Mouse (Mus musculus): ENCODE measurements around the gene Fktn. TPM values are rescaled to one million over a fixed set of nuclear protein-coding genes. Genes with fewer than 3 reads are reported as not detected.
A peak's percentile ranks its signal among the peaks of the same experiment; 100 is the strongest.
"Not testable (repeated sequence)": the region's sequence is repeated elsewhere in the genome, so short reads cannot be mapped to it uniquely, and the experiment has no call there.

The Fktn gene
- polyA plus RNA-seq, 1 experiment from 2014 or later, result 18.6 TPM

DNA sequence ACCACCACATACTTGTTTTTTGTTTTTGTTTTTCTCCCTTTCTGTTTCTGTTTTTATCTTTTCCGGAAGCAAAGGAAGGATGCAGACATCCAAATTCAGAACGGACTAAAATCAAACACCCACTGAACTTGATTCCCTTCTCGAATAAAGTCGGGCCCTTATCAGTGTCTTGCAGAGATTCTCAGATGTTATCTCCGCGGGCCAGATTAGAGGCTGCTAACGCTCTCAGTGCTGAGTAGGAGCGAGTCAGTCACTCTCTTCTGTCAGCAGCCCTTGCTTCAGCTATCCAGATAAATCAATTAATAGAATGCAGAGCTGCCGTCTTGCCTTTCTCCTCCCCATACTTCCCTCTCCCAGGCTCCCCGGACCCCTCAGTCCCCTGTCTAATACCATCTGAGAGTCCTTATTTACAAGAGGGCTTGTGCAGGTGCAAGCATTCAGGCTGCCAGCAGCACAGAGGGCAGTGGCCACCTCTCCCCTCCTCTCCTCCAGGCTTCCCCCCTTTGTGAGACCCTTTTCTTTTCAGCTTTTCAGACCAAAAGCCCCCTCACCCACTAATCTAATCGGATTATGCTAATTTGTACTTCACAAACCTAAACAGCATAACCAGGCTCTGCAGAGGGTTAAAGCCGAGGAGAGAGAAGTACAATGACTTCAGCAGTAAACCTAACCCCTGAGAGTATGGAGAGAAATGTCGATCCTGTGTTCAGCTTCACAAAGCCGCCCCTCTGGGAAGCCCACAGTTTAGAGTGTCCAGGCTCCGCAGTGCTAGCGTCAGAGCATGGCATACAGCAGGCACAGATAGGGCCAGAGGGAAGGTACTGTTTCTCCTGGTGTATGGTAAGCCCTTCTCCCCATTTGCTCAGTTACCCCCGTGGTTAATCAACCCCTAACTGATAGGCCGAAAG lies 83.3 kb downstream of the Fktn start:
- no peaks in the 10 kb centered on the region for H3K9me3 ChIP-seq
- peaks cover 36% of the 10 kb centered on the region for H3K4me1 ChIP-seq
- peak overlapping the region; percentile 54 for H3K4me2 ChIP-seq
- no peaks in the 10 kb centered on the region for H3K27me3 ChIP-seq (replicated peaks)
- ATAC-seq (ENCODE audit: extremely low read depth, insufficient number of reproducible peaks, low FRiP score, low TSS enrichment), result no peak
- no peak overlapping the region for H3K27ac ChIP-seq (replicated peaks)
- peak overlapping the region; percentile 27 for H3K4me3 ChIP-seq
- peak overlapping the region; percentile 48 for H3K9ac ChIP-seq
- WGBS, result 14% methylated on average over 18 of the region's 18 CpGs
- H3K36me3 ChIP-seq, result no peaks in the 10 kb centered on the region

DNA sequence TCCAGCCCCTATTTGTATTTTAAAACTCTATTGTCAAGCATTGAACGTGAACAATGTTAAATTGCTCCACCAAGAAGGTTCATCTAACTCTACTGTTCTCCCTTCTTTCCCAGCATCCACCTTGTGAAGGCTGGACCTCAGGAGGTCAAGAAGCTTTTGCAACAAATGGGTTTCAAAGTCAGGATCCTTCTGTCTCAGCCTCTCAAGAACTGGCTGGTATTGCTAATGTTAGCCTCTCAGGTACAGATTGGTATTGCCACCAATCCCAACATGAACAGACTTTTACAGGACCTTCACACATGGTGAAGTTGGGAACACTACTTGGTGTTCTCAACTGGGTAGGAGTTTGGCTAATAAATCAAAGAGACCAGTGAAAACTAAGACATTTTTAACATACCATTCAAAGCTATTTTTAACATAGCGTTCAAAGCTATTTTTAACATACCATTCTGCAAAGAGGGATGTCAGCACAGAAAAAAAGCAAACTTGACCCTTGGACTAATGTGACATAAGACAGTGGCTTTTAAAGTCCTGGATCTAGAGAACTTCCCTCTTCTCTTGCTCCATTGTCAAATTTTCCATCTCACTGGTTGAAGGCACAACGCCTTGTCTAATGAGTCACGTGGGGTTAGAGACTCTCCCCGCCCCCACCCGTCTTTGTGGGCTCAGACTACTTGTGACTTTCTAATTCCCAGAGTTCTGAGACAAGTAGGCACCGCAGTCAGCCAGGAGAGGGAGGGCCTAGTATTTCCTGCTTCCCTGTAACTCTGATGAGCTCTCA lies 85.3 kb downstream of the Fktn start:
- WGBS, result 20% methylated on average over 7 of the region's 7 CpGs
- peak overlapping the region; percentile 76 for H3K27ac ChIP-seq (replicated peaks)
- H3K4me2 ChIP-seq, result no peak overlapping the region; the same call in 1 of the 2 replicates
- no peaks in the 10 kb centered on the region for H3K36me3 ChIP-seq
- H3K9me3 ChIP-seq, result no peaks in the 10 kb centered on the region
- H3K9ac ChIP-seq, result no peak overlapping the region
- ATAC-seq (ENCODE audit: extremely low read depth, insufficient number of reproducible peaks, low FRiP score, low TSS enrichment), result no peak
- H3K4me3 ChIP-seq, result no peak overlapping the region
- no peaks in the 10 kb centered on the region for H3K27me3 ChIP-seq (replicated peaks)
- H3K4me1 ChIP-seq, result peaks cover 36% of the 10 kb centered on the region

DNA sequence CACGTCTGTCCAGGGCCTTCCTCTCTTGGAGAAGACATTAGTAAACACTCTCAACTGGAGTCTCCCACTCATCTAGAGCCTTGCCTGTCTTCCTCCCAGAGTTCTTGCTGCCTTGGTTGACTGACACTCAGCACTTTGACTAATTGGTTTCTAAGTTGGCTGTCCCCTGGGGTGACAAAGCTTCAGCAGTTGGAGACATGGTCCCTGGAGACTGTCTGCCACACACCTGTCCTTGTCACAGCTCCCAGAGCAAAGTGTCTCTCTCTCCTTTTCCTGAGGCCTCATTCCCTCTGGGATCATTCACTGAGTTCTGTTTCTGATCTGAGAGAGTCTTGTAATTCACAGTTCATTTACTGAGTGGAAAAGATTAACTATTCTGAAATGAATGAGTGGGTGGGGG lies 86.0 kb downstream of the Fktn start:
- Histone ChIP-seq H3K9me3 (no peaks in the 10 kb centered on the region), H3K36me3 (no peaks in the 10 kb centered on the region), H3K27me3 (replicated peaks) (no peaks in the 10 kb centered on the region), H3K4me2 (no peak overlapping the region; the same call in 1 of the 2 replicates), H3K4me1 (peaks cover 36% of the 10 kb centered on the region), H3K27ac (replicated peaks) (peak overlapping the region; percentile 76), H3K9ac (no peak overlapping the region), H3K4me3 (no peak overlapping the region)
- ATAC-seq (ENCODE audit: extremely low read depth, insufficient number of reproducible peaks, low FRiP score, low TSS enrichment), result no peak
- WGBS, result 22% methylated on average over 1 of the region's 1 CpGs

DNA sequence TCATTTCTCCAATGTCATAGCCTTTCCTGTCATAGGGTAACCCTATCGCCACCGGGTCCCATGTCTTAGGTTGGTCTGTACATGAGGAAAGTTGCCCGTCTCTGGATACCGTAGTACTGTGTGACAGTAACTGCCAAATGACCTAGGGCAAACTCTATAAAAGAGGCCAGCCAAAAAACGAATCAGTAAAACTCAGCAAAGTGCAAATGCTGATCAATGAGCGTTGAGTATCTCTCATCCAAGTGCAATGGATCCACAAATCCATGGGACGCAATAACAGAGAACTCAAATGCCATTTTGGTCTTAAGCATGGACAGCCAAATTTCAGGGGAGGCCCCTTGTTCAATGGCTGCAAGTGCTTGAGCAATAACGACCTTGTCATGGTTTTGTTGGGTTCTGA lies 89.9 kb downstream of the Fktn start:
- ATAC-seq (ENCODE audit: extremely low read depth, insufficient number of reproducible peaks, low FRiP score, low TSS enrichment); H3K27me3 ChIP-seq (replicated peaks); H3K4me3 ChIP-seq; H3K9ac ChIP-seq; H3K9me3 ChIP-seq; H3K4me2 ChIP-seq; H3K36me3 ChIP-seq; H3K27ac ChIP-seq (replicated peaks): not testable (repeated sequence)
- 84% methylated on average over 8 of the region's 8 CpGs for WGBS
- H3K4me1 ChIP-seq, result peaks cover 20% of the 10 kb centered on the region

DNA sequence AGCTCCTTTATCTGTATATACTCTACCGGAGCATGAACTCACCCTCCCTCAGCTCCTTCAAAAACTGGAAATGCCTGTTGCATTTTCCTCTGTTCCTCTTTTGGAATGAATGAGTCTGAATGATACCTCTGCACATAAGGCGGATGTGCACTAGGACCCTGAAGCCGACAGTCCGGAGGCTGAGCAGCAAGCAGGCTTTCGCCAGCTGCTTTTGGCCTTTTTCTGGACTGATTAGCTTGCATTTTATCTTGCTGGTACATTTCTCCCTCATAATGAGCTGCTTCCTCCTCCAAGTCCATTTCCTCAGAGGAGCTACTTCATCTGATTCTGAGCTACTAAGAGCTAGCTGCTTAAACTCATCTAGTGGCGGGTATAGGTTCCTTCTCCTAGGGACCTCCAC lies 92.6 kb downstream of the Fktn start:
- ATAC-seq (ENCODE audit: extremely low read depth, insufficient number of reproducible peaks, low FRiP score, low TSS enrichment); H3K27ac ChIP-seq (replicated peaks); H3K9ac ChIP-seq; H3K9me3 ChIP-seq; H3K4me3 ChIP-seq; H3K36me3 ChIP-seq; H3K4me1 ChIP-seq; H3K27me3 ChIP-seq (replicated peaks); H3K4me2 ChIP-seq: not testable (repeated sequence)
- 69% methylated on average over 6 of the region's 6 CpGs for WGBS

DNA sequence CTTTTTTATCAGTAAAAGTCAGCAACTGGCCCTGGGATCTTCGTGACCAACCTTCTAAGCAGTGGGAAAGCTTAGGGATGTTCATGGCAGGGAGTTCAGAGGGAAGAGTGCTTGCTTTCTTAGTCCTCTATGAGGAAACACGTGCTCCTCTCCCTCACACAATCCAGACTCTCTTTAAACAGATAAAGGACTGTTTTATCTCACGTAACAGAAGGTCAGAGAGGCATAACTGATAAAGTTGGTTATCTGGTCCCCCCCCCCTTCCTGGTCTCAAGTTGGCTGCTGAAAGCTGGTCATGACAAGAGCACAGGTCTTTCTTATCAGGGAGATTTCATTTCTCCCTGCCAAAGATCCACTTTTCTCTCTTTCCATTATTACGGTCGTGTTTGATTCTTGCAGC lies 104.5 kb downstream of the Fktn start:
- 13% methylated on average over 5 of the region's 5 CpGs for WGBS

DNA sequence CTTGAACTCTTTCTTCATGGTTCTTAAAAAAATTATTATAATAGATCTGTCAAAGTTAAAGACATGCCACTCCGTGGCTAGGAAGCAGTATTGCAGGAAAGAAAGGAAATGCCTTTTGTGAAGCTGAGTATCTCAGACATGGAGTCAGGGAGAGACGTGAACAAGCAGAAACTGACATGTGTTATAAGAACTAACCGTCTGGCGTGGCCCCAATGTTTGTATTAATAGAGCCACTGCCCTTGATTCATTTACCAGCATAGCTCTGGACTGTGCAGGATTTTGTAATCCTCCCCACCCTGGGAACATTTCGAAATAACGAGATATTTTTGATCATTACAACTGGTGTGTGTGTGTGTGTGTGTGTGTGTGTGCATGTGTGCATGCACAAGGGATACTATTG lies 109.9 kb downstream of the Fktn start:
- Histone ChIP-seq H3K4me1 (peaks cover 7% of the 10 kb centered on the region), H3K9ac (no peak overlapping the region), H3K27ac (replicated peaks) (no peak overlapping the region), H3K27me3 (replicated peaks) (no peaks in the 10 kb centered on the region), H3K9me3 (no peaks in the 10 kb centered on the region), H3K4me2 (no peak overlapping the region), H3K4me3 (no peak overlapping the region), H3K36me3 (no peaks in the 10 kb centered on the region)
- ATAC-seq (ENCODE audit: extremely low read depth, insufficient number of reproducible peaks, low FRiP score, low TSS enrichment), result 0 out of 2 replicates have a peak, but pooled peaks have one; percentile 6
- WGBS, result 50% methylated on average over 6 of the region's 6 CpGs

More for the DNA sequence above, 104.5 kb downstream of the Fktn start:
- no peak for ATAC-seq (ENCODE audit: extremely low read depth, insufficient number of reproducible peaks, low FRiP score, low TSS enrichment)
- no peak overlapping the region for H3K4me2 ChIP-seq
- no peaks in the 10 kb centered on the region for H3K36me3 ChIP-seq
- H3K27me3 ChIP-seq (replicated peaks), result no peaks in the 10 kb centered on the region
- peaks cover 4% of the 10 kb centered on the region for H3K4me1 ChIP-seq
- no peak overlapping the region for H3K9ac ChIP-seq
- H3K9me3 ChIP-seq, result no peaks in the 10 kb centered on the region
- H3K4me3 ChIP-seq, result no peak overlapping the region
- no peak overlapping the region for H3K27ac ChIP-seq (replicated peaks)

DNA sequence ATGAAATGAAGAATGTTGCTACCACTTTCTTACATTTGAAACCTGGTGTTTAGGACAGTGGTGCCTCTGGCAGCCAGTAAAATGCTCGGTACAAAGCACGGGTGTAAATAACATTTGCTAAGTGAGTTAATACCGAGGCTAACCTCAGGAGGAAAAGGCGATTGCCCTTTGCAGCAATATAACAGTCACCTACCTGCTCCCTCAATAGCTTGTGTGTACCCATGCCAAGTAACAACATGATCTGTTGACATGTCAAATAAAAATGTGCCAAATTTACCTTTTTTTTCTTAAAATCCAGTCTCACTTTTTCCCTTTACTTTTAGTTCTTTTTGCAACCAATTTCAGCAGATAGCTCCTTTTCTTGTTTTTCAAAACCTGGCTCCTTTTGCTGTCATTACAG lies 111.0 kb downstream of the Fktn start:
- Histone ChIP-seq H3K36me3 (no peaks in the 10 kb centered on the region), H3K4me1 (peaks cover 7% of the 10 kb centered on the region), H3K4me3 (no peak overlapping the region), H3K27me3 (replicated peaks) (no peaks in the 10 kb centered on the region), H3K4me2 (no peak overlapping the region), H3K9ac (no peak overlapping the region), H3K9me3 (no peaks in the 10 kb centered on the region), H3K27ac (replicated peaks) (no peak overlapping the region)
- WGBS, result 62% methylated on average over 4 of the region's 4 CpGs
- no peak for ATAC-seq (ENCODE audit: extremely low read depth, insufficient number of reproducible peaks, low FRiP score, low TSS enrichment)

DNA sequence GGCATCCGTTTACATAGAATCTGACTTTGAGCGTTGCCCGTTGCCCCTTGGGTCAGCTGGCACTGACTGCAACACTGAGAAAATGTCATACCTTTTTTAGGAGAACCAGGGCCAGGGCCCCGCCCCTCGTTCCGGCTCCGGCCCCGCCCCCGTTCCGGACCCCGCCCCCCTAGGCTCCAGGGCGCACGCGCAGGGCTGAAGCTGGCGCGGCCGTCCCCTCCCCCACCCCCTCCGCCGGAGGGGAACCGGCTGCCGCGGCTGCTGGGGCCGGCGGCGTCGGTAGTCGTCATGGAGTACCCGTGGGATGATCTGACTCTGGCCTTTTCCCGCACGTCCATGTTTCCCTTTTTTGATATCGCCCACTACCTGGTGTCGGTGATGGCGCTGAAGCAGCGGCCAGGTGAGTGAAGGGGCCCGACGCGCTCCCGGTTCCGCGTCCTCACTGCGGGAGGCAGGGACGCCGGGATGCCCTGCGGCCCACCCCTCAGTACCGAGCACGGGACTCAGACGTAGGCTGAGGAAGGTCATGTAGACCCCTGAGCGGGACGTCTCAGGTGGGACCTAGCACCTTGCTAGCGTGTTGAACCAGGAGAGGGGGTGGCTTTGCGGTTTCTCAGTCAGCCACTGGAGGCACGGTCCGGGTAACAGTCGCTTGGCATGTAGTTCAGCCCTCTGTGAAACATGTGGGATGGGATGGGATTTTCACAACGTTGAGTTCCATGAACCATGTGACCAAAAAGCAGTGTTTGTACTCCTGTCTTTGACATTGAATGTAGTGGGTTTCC lies 112.2 kb downstream of the Fktn start, which contains the start of gene Tmem38b:
Tmem38b (plus strand) TSS at position 225 of the 785 bp plus-strand sequence.
- H3K4me1 ChIP-seq, result peaks cover 7% of the 10 kb centered on the region
- H3K9ac ChIP-seq, result peak within 1 kb of the TSS; percentile 85
- peak within 1 kb of the TSS; percentile 46 for H3K27ac ChIP-seq (replicated peaks)
- no peaks in the 10 kb centered on the region for H3K36me3 ChIP-seq
- ATAC-seq (ENCODE audit: extremely low read depth, insufficient number of reproducible peaks, low FRiP score, low TSS enrichment), result peak; percentile 84
- WGBS, result under 1% methylated on average over 54 of the region's 55 CpGs
- H3K9me3 ChIP-seq, result no peaks in the 10 kb centered on the region
- H3K27me3 ChIP-seq (replicated peaks), result no peaks in the 10 kb centered on the region
- H3K4me3 ChIP-seq, result peak within 1 kb of the TSS; percentile 75
- H3K4me2 ChIP-seq, result peak within 1 kb of the TSS; percentile 83

DNA sequence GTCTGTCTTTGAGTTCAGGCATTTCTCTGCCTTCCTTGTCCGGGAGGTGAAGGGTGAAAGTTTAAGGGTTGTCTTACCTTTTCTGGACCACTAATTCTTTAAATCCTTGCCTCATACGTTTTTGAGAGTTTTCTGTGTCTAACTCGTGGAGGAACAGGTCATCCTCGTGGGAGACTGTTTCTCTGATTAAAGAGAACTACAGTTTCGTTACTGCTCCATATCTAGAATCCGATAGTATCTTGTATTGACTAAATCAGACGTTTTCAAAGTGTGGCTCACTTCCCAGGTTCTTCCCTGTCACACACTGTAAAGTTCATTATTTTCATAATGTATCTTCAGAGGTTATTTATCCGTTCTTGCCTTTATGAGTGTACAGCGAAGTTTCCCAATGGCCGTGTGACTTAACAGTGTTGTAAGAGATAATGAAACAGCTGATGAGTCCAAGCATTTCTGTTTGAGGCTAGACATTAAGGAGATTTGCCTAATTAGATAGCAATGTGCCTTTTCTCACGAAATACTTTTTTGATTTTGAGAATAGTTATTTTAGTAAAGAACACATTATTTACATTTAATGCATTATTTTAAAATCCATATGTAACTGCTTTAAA lies 112.9 kb downstream of the Fktn start:
- WGBS, result 6% methylated on average over 11 of the region's 11 CpGs
- ATAC-seq (ENCODE audit: extremely low read depth, insufficient number of reproducible peaks, low FRiP score, low TSS enrichment), result no peak

More for the DNA sequence above, 112.9 kb downstream of the Fktn start:
- H3K4me2 ChIP-seq, result peak overlapping the region; percentile 83
- peak overlapping the region; percentile 75 for H3K4me3 ChIP-seq
- H3K9ac ChIP-seq, result peak overlapping the region; percentile 85
- H3K4me1 ChIP-seq, result peaks cover 7% of the 10 kb centered on the region
- H3K36me3 ChIP-seq, result no peaks in the 10 kb centered on the region
- H3K27me3 ChIP-seq (replicated peaks), result no peaks in the 10 kb centered on the region
- H3K9me3 ChIP-seq, result no peaks in the 10 kb centered on the region
- H3K27ac ChIP-seq (replicated peaks), result peak overlapping the region; percentile 36; the same call in 1 of the 2 replicates
